Mouse (Mus musculus) telencephalon, adult 2 months (tissue): ENCODE data around the gene Olfr1312.
"Not testable (repeated sequence)": the region's sequence is repeated elsewhere in the genome, so short reads cannot be mapped to it uniquely, and the experiment has no call there.

Experiments
- DNase-seq: peaks from one replicate; pipeline ENCODE4 v3.0.0-alpha.2; 2011; ENCODE audit warnings: low read depth, low spot score

Olfr1312 gene

DNA sequence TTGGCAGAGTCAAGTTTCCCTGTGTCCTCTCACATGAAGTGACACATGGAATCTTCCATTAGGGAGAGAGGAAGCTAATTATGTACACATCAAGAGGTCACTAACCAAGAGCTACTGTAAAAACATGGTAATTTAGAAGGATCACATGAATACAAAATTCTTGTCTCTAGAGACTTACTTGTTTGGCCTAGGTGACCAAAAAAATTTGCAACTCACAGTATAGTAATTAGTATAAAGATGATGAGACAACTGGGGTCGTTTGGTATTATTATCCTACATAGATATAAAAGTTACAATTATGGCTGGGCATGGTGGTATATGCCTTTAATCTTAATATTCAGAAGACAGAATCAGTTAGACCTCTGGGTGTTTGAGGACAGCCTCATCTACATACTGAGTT, at the start of gene Olfr1312:
Olfr1312 (minus strand) TSS at position 101 of the 400 bp plus-strand sequence.
- no peak for DNase-seq

GRCm38 (mm10) chr2:112096681-112097080, 46.6 kb upstream of the Olfr1312 start, which contains the start of gene Olfr1314:
Gene Olfr1314 (minus strand): TSS chr2:112096781.
- DNase-seq: no peak

DNA sequence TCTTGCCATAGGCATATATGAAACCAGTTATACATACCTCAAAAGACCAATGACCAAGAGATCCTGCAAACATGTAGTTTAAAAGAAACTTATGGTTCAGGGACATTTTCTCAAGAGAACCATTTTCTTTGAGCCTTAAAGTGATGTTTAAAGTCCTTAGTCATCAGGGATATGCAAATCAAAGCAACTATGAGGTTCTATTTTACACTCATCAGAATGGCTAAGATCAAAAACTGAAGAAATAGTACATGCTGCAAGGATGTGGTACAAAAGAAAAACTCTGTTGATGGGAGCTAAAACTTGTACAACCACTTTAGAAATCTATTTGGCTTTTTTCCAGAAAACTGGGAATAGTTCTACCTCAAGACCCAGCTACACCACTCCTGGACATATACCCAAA, 27.7 kb upstream of the Olfr1312 start, which contains the start of gene Olfr1313:
Olfr1313 (minus strand) TSS at position 101 of the 400 bp plus-strand sequence.
- no peak for DNase-seq

- DNase-seq: not testable (repeated sequence)
Measured at GRCm38 (mm10) chr2:112026971-112027370, 23.1 kb downstream of the Olfr1312 start.

DNA sequence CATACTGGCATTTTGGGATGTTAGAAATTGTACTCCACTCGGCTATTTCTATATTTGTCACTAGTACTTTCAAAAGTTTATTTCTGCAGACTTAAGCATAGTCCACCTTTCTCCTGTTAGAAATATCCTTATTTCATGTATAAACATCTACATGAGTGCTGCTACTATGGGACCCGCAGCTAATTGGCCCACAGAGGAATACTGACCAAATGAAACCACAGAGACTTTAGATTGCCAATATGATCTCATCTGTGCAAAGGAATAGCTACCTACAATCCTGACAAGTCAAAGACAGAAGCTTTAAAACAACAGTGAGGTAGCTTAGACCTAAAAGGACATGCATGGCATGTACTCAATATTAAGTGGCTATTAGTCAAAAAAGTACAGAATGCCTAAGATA, 25.7 kb downstream of the Olfr1312 start, which contains the start of gene Olfr1311:
Olfr1311 (minus strand) TSS at position 101 of the 400 bp plus-strand sequence.
- no peak for DNase-seq

GRCm38 (mm10) chr2:112014900-112015299, 35.1 kb downstream of the Olfr1312 start:
- no peak for DNase-seq

GRCm38 (mm10) chr2:112012608-112013007, 37.4 kb downstream of the Olfr1312 start, which contains the start of gene Olfr1310:
Gene Olfr1310 (minus strand): TSS chr2:112012708.
- DNase-seq: no peak

DNA sequence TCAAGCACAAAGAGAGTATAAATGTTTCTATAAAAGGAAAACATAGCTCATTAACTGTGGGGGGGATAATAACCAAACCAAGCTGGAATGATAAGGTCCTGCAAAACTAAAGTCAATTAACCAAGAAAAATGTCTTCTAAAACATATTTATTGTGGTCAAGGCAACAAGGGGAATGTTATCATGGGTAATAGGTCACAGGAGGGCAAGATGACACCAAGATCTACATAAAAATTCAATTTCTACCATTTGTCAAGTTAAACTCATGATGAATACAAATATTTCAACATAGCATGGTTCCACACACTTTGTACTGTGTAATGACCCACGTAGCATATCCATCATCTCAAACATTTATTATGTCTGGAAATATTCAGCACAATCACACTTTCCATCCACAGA, 59.9 kb downstream of the Olfr1312 start, which contains the start of gene Olfr1309:
Olfr1309 (minus strand) TSS at position 101 of the 400 bp plus-strand sequence.
- DNase-seq: no peak
